Mouse (Mus musculus) intestine, embryonic 14.5 days (tissue): ENCODE results near the gene Ndufa6. TPM values are rescaled to one million over a fixed set of nuclear protein-coding genes. Genes with fewer than 3 reads are reported as not detected.
A peak's percentile ranks its signal among the peaks of the same experiment; 100 is the strongest.

Experiments
- ATAC-seq: fragments of 200-750 bp; cut with Nextera tagmentation; replicated peaks from 2 replicates; pipeline ENCODE4 v1.8.0; 2017; ENCODE audit warnings: low read depth, moderate number of reproducible peaks, moderate TSS enrichment, moderate library complexity; ENCODE audit not compliant: low FRiP score, low TSS enrichment
- DNase-seq: peaks from one replicate; pipeline ENCODE4 v3.0.0-alpha.2; 2018; ENCODE audit warnings: low spot score
- H3K27ac ChIP-seq: fragments of 300-500 bp; sonication (generic); 2 replicates; pipeline ENCODE4 v1.5.1; 2014; ENCODE audit warnings: low read depth, mild to moderate bottlenecking, control low read depth
- H3K27me3 ChIP-seq: fragments of 300-500 bp; sonication (generic); replicated peaks from 2 replicates; pipeline ENCODE4 v1.6.1; 2014; ENCODE audit warnings: low read length, control low read depth; ENCODE audit not compliant: control insufficient read depth, insufficient read depth
- H3K36me3 ChIP-seq: fragments of 300-500 bp; sonication (generic); 2 replicates; pipeline ENCODE4 v1.6.1; 2014; ENCODE audit warnings: low read length, control low read depth; ENCODE audit not compliant: control insufficient read depth, insufficient read depth
- H3K4me1 ChIP-seq: fragments of 300-500 bp; sonication (generic); replicated peaks from 2 replicates; pipeline ENCODE4 v1.6.1; 2014; ENCODE audit warnings: low read length, control low read depth, mixed read lengths; ENCODE audit not compliant: control insufficient read depth, insufficient read depth
- H3K4me2 ChIP-seq: fragments of 300-500 bp; sonication (generic); 2 replicates; pipeline ENCODE4 v1.6.1; 2014; ENCODE audit warnings: low read length
- H3K4me3 ChIP-seq: fragments of 300-500 bp; sonication (generic); 2 replicates; pipeline ENCODE4 v1.5.1; 2014; ENCODE audit warnings: low read depth, low read length, control low read depth, mixed read lengths
- H3K9ac ChIP-seq: fragments of 300-500 bp; sonication (generic); 2 replicates; pipeline ENCODE4 v1.6.1; 2014; ENCODE audit warnings: mild to moderate bottlenecking, low read length
- H3K9me3 ChIP-seq: fragments of 300-500 bp; sonication (generic); 2 replicates; pipeline ENCODE4 v1.6.1; 2016; ENCODE audit warnings: low read length, control low read depth; ENCODE audit not compliant: control insufficient read depth
- WGBS: fragments of 180-500 bp; shearing (Covaris S2); extraction: QIAGEN DNeasy Blood & Tissue Kit; methylation state at CpG from one replicate; pipeline ENCODE4 v1.1.7; 2014; 5-methylcytosine and 5-hydroxymethylcytosine counted together
- microRNA-seq: library from miRNA; unstranded; fragments of <30 nt; microRNA quantifications from one replicate; pipeline ENCODE4, GENCODE M21; 2016
- polyA plus RNA-seq: library from polyadenylated mRNA; unstranded; fragments of >200 nt; fragmentation: Nextera tagmentation; extraction: Ambion mirVana; gene quantifications from 2 replicates; pipeline ENCODE4 v1.2.1, GENCODE M21; 2014

Gene Ndufa6
- polyA plus RNA-seq, 1 experiment from 2014 or later, result 466 TPM

GRCm38 (mm10) chr15:82325382-82325781 is 28.7 kb downstream of the Ndufa6 start:
- no peaks in the 10 kb centered on the region for H3K4me1 ChIP-seq
- no peaks in the 10 kb centered on the region for H3K27me3 ChIP-seq
- no peak for DNase-seq
- H3K9me3 ChIP-seq, result no peaks in the 10 kb centered on the region
- no peak overlapping the region for H3K4me3 ChIP-seq
- WGBS, result 61% methylated on average over 2 of the region's 2 CpGs
- H3K36me3 ChIP-seq, result peaks cover 14% of the 10 kb centered on the region
- H3K4me2 ChIP-seq, result no peak overlapping the region
- no peak overlapping the region for H3K27ac ChIP-seq
- no peak for ATAC-seq
- H3K9ac ChIP-seq, result no peak overlapping the region

- H3K9ac ChIP-seq, result no peak overlapping the region
- no peak overlapping the region for H3K27ac ChIP-seq
- no peaks in the 10 kb centered on the region for H3K27me3 ChIP-seq
- WGBS, result 80% methylated on average over 8 of the region's 8 CpGs
- no peak overlapping the region for H3K4me2 ChIP-seq
- ATAC-seq (no peak), DNase-seq (no peak)
- no peaks in the 10 kb centered on the region for H3K36me3 ChIP-seq
- no peak overlapping the region for H3K4me3 ChIP-seq
- H3K9me3 ChIP-seq, result no peaks in the 10 kb centered on the region
- no peaks in the 10 kb centered on the region for H3K4me1 ChIP-seq
Observed at GRCm38 (mm10) chr15:82322195-82322594, 31.9 kb downstream of the Ndufa6 start.

GRCm38 (mm10) chr15:82319613-82320012 is 34.5 kb downstream of the Ndufa6 start:
- no peak overlapping the region for H3K27ac ChIP-seq
- no peaks in the 10 kb centered on the region for H3K27me3 ChIP-seq
- WGBS, result 25% methylated on average over 1 of the region's 1 CpGs

GRCm38 (mm10) chr15:82317839-82318238 is 36.3 kb downstream of the Ndufa6 start:
- no peak overlapping the region for H3K27ac ChIP-seq
- no peak overlapping the region for H3K4me3 ChIP-seq
- H3K36me3 ChIP-seq, result no peaks in the 10 kb centered on the region
- no peaks in the 10 kb centered on the region for H3K27me3 ChIP-seq
- no peak for DNase-seq
- H3K9ac ChIP-seq, result no peak overlapping the region
- no peaks in the 10 kb centered on the region for H3K4me1 ChIP-seq
- H3K4me2 ChIP-seq, result no peak overlapping the region
- ATAC-seq, result no peak
- H3K9me3 ChIP-seq, result no peaks in the 10 kb centered on the region
- WGBS, result 83% methylated on average over 6 of the region's 6 CpGs

More at GRCm38 (mm10) chr15:82319613-82320012, 34.5 kb downstream of the Ndufa6 start:
- H3K36me3 ChIP-seq, result no peaks in the 10 kb centered on the region
- no peak overlapping the region for H3K9ac ChIP-seq
- H3K4me1 ChIP-seq, result no peaks in the 10 kb centered on the region
- ATAC-seq (no peak), DNase-seq (no peak)
- H3K4me2 ChIP-seq, result no peak overlapping the region
- no peak overlapping the region for H3K4me3 ChIP-seq
- H3K9me3 ChIP-seq, result no peaks in the 10 kb centered on the region

GRCm38 (mm10) chr15:82308416-82308815 is 45.7 kb downstream of the Ndufa6 start:
- H3K27ac ChIP-seq, result no peak overlapping the region
- H3K9ac ChIP-seq, result no peak overlapping the region
- H3K4me2 ChIP-seq, result no peak overlapping the region
- WGBS, result 80% methylated on average over 3 of the region's 3 CpGs
- DNase-seq (no peak), ATAC-seq (no peak)
- no peaks in the 10 kb centered on the region for H3K9me3 ChIP-seq
- no peaks in the 10 kb centered on the region for H3K27me3 ChIP-seq
- no peaks in the 10 kb centered on the region for H3K36me3 ChIP-seq
- no peak overlapping the region for H3K4me3 ChIP-seq
- H3K4me1 ChIP-seq, result no peaks in the 10 kb centered on the region

GRCm38 (mm10) chr15:82307107-82307506 is 47.0 kb downstream of the Ndufa6 start:
- no peaks in the 10 kb centered on the region for H3K27me3 ChIP-seq
- peak; percentile 51 for DNase-seq

More at GRCm38 (mm10) chr15:82307107-82307506, 47.0 kb downstream of the Ndufa6 start:
- no peaks in the 10 kb centered on the region for H3K4me1 ChIP-seq
- H3K9ac ChIP-seq, result no peak overlapping the region
- H3K9me3 ChIP-seq, result no peaks in the 10 kb centered on the region
- no peaks in the 10 kb centered on the region for H3K36me3 ChIP-seq
- 0 out of 2 replicates have a peak, but pooled peaks have one; percentile 62 for ATAC-seq
- 75% methylated on average over 3 of the region's 3 CpGs for WGBS
- no peak overlapping the region for H3K27ac ChIP-seq
- H3K4me2 ChIP-seq, result no peak overlapping the region
- H3K4me3 ChIP-seq, result no peak overlapping the region

Small RNA genes lying within 50 kb of the gene (microRNA-seq; reads per million reads assigned to microRNA genes)
- not detected for gene Mir7684

Other genes starting within 250 kb of the Ndufa6 start
- 14.2 and 15.3 TPM in 2 replicates for gene Ccdc134, start 226.4 kb downstream of the Ndufa6 start, polyA plus RNA-seq
- gene Srebf2, start 207.1 kb downstream of the Ndufa6 start, polyA plus RNA-seq, result 136 and 144 TPM in 2 replicates
- 0.15 TPM in 2 replicates for gene Shisa8, start 141.5 kb downstream of the Ndufa6 start, polyA plus RNA-seq
- gene Tnfrsf13c, start 130.0 kb downstream of the Ndufa6 start, polyA plus RNA-seq, result 0.11 and 0.15 TPM in 2 replicates
- gene Cenpm, start 109.6 kb downstream of the Ndufa6 start, polyA plus RNA-seq, result 64.9 and 70.3 TPM in 2 replicates
- gene 1500009C09Rik, start 101.9 kb downstream of the Ndufa6 start, polyA plus RNA-seq, result 0.15 TPM in 1 of 2 replicates, not detected in the other
- gene Sept3, start 79.4 kb downstream of the Ndufa6 start, polyA plus RNA-seq, result 16.0 and 18.3 TPM in 2 replicates
- gene Wbp2nl, start 55.4 kb downstream of the Ndufa6 start, polyA plus RNA-seq, result 0.16 and 0.20 TPM in 2 replicates
- 59.7 and 61.2 TPM in 2 replicates for gene Naga, start 15.4 kb downstream of the Ndufa6 start, polyA plus RNA-seq
- gene Pheta2, start 15.4 kb downstream of the Ndufa6 start, polyA plus RNA-seq, result 9.9 and 13.2 TPM in 2 replicates
- 260 and 272 TPM in 2 replicates for gene Smdt1, start 15.4 kb downstream of the Ndufa6 start, polyA plus RNA-seq
- gene Cyp2d22, start 25.9 kb upstream of the Ndufa6 start, polyA plus RNA-seq, result 8.4 and 8.5 TPM in 2 replicates
- gene Cyp2d11, start 39.7 kb upstream of the Ndufa6 start, polyA plus RNA-seq, result not detected in 2 replicates
- gene Cyp2d10, start 52.9 kb upstream of the Ndufa6 start, polyA plus RNA-seq, result not detected in 2 replicates
- 0.12 TPM in 1 of 2 replicates, not detected in the other for gene Cyp2d9, start 79.1 kb upstream of the Ndufa6 start, polyA plus RNA-seq
- not detected in 2 replicates for gene Cyp2d12, start 200.8 kb upstream of the Ndufa6 start, polyA plus RNA-seq